Mouse (Mus musculus): ENCODE measurements at regions not wholly inside any gene's neighbourhood (a gene's known extent, or its start where the extent isn't known, plus 50 kb on each side); places are given as distances from the start of the nearest gene placed in this dataset.

DNA sequence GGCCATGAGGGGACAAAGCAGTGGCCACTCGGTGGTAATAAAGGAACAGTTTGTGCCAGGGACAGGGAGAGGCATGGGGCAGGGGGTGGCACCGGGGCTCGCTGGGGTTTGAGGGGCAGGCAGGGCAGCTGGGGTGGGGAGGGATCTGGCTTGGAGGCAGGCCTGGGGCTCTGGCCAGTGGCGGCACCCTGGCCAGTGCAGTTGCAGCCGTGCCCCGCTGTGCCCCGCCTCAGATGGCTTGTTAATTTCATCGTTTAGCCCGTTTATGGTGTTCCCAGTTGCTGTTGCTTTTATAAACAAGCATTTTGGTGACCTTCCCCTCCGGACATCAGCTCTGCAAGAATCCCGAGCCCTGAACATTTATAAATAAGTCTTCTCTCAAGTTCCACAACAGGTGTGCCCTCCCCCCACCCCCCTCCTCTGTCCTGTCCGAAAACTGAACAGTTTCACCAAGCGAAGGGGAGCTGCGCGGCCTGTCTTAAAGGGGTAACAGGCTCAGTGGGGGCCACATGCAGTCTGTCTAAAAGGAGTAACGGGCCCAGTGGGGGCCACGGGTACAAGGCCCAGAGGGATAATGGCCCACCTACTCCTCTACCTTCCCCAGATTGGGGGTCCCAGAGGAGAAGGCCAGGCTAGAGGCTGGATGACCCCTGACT is 51.0 kb upstream of the Casz1 start:
- TF ChIP-seq EP300 (IDR thresholded peaks at IDR 0.05; ENCODE audit: insufficient read depth, low read depth, low read length) (no peak), POLR2A (IDR thresholded peaks at IDR 0.05; ENCODE audit: insufficient read depth, low read length) (no peak), CTCF (IDR thresholded peaks at IDR 0.05; ENCODE audit: low read depth, low read length) (no peak)

All from ES-Bruce4 (cell line).